Mouse (Mus musculus) kidney, adult 8-10 months (tissue): ENCODE data around the gene Caskin1.

Experiments used
- DNase-seq, 2 experiments: peaks; one replicate each; pipeline ENCODE4 v3.0.0; 2022

The Caskin1 gene

GRCm38 (mm10) chr17:24496026-24496425, 7.6 kb downstream of the Caskin1 start:
- no peak for DNase-seq

GRCm38 (mm10) chr17:24502208-24502607, 13.8 kb downstream of the Caskin1 start:
- no peak for DNase-seq

- no peak for DNase-seq
Measured at GRCm38 (mm10) chr17:24504085-24504484, 15.7 kb downstream of the Caskin1 start.

- DNase-seq: no peak
Measured at GRCm38 (mm10) chr17:24505286-24505955, 17.0 kb downstream of the Caskin1 start.

GRCm38 (mm10) chr17:24506332-24507070, 18.1 kb downstream of the Caskin1 start:
- no peak for DNase-seq

- DNase-seq: no peak
Measured at GRCm38 (mm10) chr17:24507129-24507664, 18.8 kb downstream of the Caskin1 start.

GRCm38 (mm10) chr17:24507806-24508460, 19.5 kb downstream of the Caskin1 start:
- DNase-seq: no peak

GRCm38 (mm10) chr17:24513609-24514008, 25.2 kb downstream of the Caskin1 start:
- peak; percentile 33 to 69 for DNase-seq

GRCm38 (mm10) chr17:24514270-24515257, 26.2 kb downstream of the Caskin1 start:
- peak in 1 of 2 experiments; percentile 13 for DNase-seq

- DNase-seq: no peak
Measured at GRCm38 (mm10) chr17:24520450-24520849, 32.0 kb downstream of the Caskin1 start.

- DNase-seq: no peak
Measured at GRCm38 (mm10) chr17:24524734-24525133, 36.3 kb downstream of the Caskin1 start.

GRCm38 (mm10) chr17:24527315-24527714, 38.9 kb downstream of the Caskin1 start:
- no peak for DNase-seq

- DNase-seq: peak; percentile 94 to 100
Measured at GRCm38 (mm10) chr17:24527723-24528559, 39.5 kb downstream of the Caskin1 start, which contains the start of gene Traf7. Traf7 (minus strand) TSS chr17:24527938.

- DNase-seq: no peak
Measured at GRCm38 (mm10) chr17:24528560-24528918, 40.1 kb downstream of the Caskin1 start.

GRCm38 (mm10) chr17:24529007-24529451, 40.6 kb downstream of the Caskin1 start:
- DNase-seq: peak; percentile 39 to 63

- no peak for DNase-seq
Measured at GRCm38 (mm10) chr17:24529883-24530282, 41.5 kb downstream of the Caskin1 start.

GRCm38 (mm10) chr17:24530361-24531050, 42.1 kb downstream of the Caskin1 start:
- DNase-seq: no peak

GRCm38 (mm10) chr17:24531064-24531463, 42.7 kb downstream of the Caskin1 start:
- DNase-seq: no peak

- DNase-seq: no peak
Measured at GRCm38 (mm10) chr17:24532045-24532444, 43.6 kb downstream of the Caskin1 start.
